Mouse (Mus musculus) neural tube, embryonic 13.5 days (tissue): ENCODE measurements around the gene Gja1. TPM values are rescaled to one million over a fixed set of nuclear protein-coding genes. Genes with fewer than 3 reads are reported as not detected.

ENCODE experiments used
- polyA plus RNA-seq: library from polyadenylated mRNA; unstranded; fragments of >200 nt; fragmentation: Nextera tagmentation; extraction: Ambion mirVana; gene quantifications from 2 replicates; pipeline ENCODE4 v1.2.1, GENCODE M21; 2015

The Gja1 gene
- polyA plus RNA-seq, 1 experiment from 2014 or later = 104 TPM

Other genes starting within 250 kb of the Gja1 start
- 2.3 and 2.8 TPM in 2 replicates for gene Tbc1d32, start 148.6 kb upstream of the Gja1 start, polyA plus RNA-seq